Mouse (Mus musculus) hindbrain, embryonic 15.5 days (tissue): ENCODE results near the gene Lysmd4. TPM values are rescaled to one million over a fixed set of nuclear protein-coding genes. Genes with fewer than 3 reads are reported as not detected.
A peak's percentile ranks its signal among the peaks of the same experiment; 100 is the strongest.

ENCODE experiments used
- ATAC-seq: fragments of 200-750 bp; cut with Nextera tagmentation; 2 replicates; pipeline ENCODE4 v1.8.0; 2017; ENCODE audit warnings: low read depth, moderate number of reproducible peaks, moderate TSS enrichment; ENCODE audit not compliant: low FRiP score
- H3K27ac ChIP-seq: fragments of 300-500 bp; sonication (generic); replicated peaks from 2 replicates; pipeline ENCODE4 v1.5.1; 2015; ENCODE audit warnings: mild to moderate bottlenecking, inconsistent platforms
- H3K27me3 ChIP-seq: fragments of 300-500 bp; sonication (generic); 2 replicates; pipeline ENCODE4 v1.6.1; 2015; ENCODE audit warnings: control low read depth, inconsistent platforms
- H3K36me3 ChIP-seq: fragments of 300-500 bp; sonication (generic); 2 replicates; pipeline ENCODE4 v1.6.1; 2015; ENCODE audit warnings: control low read depth, inconsistent platforms
- H3K4me1 ChIP-seq: fragments of 300-500 bp; sonication (generic); replicated peaks from 2 replicates; pipeline ENCODE4 v1.6.1; 2015; ENCODE audit warnings: control low read depth, inconsistent platforms
- H3K4me2 ChIP-seq: fragments of 300-500 bp; sonication (generic); 2 replicates; pipeline ENCODE4 v1.6.1; 2015; ENCODE audit warnings: moderate library complexity, mild to moderate bottlenecking, inconsistent platforms
- H3K4me3 ChIP-seq: fragments of 300-500 bp; sonication (generic); 2 replicates; pipeline ENCODE4 v1.5.1; 2015; ENCODE audit warnings: mild to moderate bottlenecking, inconsistent platforms
- H3K9ac ChIP-seq: fragments of 300-500 bp; sonication (generic); 2 replicates; pipeline ENCODE4 v1.6.1; 2015; ENCODE audit warnings: inconsistent platforms
- H3K9me3 ChIP-seq: fragments of 300-500 bp; sonication (generic); 2 replicates; pipeline ENCODE4 v1.6.1; 2016; ENCODE audit warnings: control low read depth, inconsistent platforms
- WGBS: fragments of 180-500 bp; shearing (Covaris S2); methylation state at CpG from one replicate; pipeline ENCODE4 v1.1.7; 2015; 5-methylcytosine and 5-hydroxymethylcytosine counted together
- polyA plus RNA-seq: library from polyadenylated mRNA; unstranded; fragments of >200 nt; fragmentation: Nextera tagmentation; extraction: Ambion mirVana; gene quantifications from 2 replicates; pipeline ENCODE4 v1.2.1, GENCODE M21; 2015

Gene Lysmd4
- polyA plus RNA-seq: 33.4 and 42.1 TPM in 2 replicates

GRCm38 (mm10) chr7:67222220-67222862, at the start of gene Lysmd4:
TSS of gene Lysmd4 (plus strand) at chr7:67222544.
- Histone ChIP-seq H3K36me3 (peaks cover 17% of the 10 kb centered on the region), H3K4me1 (peaks cover 25% of the 10 kb centered on the region), H3K9me3 (no peaks in the 10 kb centered on the region), H3K27me3 (no peaks in the 10 kb centered on the region), H3K27ac (peak within 1 kb of the TSS; percentile 69), H3K4me3 (peak within 1 kb of the TSS; percentile 75), H3K9ac (peak within 1 kb of the TSS; percentile 80), H3K4me2 (peak within 1 kb of the TSS; percentile 91)
- ATAC-seq: peak; percentile 98
- 2% methylated on average over 30 of the region's 31 CpGs for WGBS

DNA sequence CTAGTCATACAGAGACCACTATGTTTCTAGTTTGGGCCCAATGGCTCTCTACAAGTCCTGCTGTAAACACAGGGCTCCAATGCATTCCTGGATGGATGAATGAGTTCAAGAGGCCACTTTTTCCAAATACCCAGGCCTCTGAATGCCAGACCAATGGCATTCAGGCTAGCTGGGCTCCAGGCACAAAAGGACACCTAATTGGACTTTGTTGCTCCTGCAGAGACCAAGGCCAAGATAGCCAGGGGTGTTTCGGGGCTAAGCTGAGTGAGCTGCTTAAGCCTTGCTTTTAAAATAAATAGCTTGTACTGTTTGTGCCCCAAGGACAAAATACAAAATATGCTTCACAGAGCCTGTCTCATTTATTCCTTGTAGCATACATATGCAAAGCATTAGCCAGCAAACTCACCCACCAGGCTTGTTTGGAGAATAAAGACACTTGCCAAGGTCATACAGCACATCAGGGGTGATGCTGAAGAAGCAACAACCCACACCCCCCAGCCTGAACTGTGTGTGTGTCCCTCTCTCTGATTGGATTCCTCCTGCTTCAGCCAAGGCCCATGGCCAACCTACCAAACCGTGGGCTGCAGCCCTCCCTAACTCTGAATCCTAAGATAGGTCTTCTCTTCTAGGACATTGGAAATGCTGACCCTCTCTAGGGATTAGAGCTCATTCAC, 48.7 kb upstream of the Lysmd4 start:
- no peak for ATAC-seq
- no peaks in the 10 kb centered on the region for H3K27me3 ChIP-seq

DNA sequence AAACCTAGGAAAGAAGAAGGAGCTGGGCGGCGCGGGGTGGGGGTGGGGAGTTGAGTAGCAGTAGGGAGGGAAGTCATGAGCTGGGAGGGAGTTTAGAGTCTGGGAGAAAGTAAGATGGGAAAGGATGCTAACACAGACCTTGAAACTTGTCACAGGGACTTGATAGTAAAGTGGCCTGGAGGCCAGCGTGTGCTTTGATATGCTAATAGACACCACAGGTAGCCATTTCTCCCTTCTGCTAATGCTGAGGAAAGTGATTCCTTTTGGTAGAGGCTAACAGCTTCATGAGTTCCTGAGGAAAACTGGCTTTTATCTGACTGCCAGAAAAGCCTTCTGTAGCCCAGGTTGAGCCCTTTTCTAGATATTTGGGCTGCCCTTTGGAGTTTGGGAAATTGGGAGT, 38.6 kb upstream of the Lysmd4 start:
- H3K4me1 ChIP-seq: no peaks in the 10 kb centered on the region
- H3K9me3 ChIP-seq: no peaks in the 10 kb centered on the region
- H3K9ac ChIP-seq: no peak overlapping the region
- no peaks in the 10 kb centered on the region for H3K27me3 ChIP-seq
- H3K27ac ChIP-seq: no peak overlapping the region
- no peaks in the 10 kb centered on the region for H3K36me3 ChIP-seq
- ATAC-seq: no peak
- H3K4me2 ChIP-seq: no peak overlapping the region
- WGBS: 11% methylated on average over 4 of the region's 4 CpGs
- H3K4me3 ChIP-seq: no peak overlapping the region

More for the DNA sequence above, 48.7 kb upstream of the Lysmd4 start:
- Histone ChIP-seq H3K4me2 (no peak overlapping the region), H3K4me1 (no peaks in the 10 kb centered on the region), H3K4me3 (no peak overlapping the region), H3K9me3 (no peaks in the 10 kb centered on the region), H3K27ac (no peak overlapping the region), H3K9ac (no peak overlapping the region), H3K36me3 (no peaks in the 10 kb centered on the region)
- 72% methylated on average over 2 of the region's 2 CpGs for WGBS

DNA sequence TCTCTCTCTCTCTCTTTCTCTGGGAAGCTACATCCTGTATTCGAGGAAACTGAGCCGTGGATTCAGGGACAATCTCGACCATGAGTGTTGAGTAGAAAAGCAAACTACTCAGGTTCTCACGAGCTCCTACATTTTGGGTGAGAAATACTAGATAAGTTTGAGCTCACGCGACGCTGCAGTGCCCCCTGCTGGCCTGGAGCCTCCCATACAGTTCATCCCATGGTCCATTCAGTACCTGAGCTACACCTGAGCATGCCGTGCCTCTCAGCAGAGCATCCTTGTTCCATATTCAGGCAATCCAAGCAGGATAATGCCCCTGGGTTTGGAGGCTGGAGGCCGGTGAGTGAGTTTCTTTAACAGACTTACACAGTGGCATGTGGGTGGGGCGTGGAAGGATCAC, 22.9 kb upstream of the Lysmd4 start:
- 24% methylated on average over 10 of the region's 10 CpGs for WGBS
- no peaks in the 10 kb centered on the region for H3K27me3 ChIP-seq
- H3K36me3 ChIP-seq: no peaks in the 10 kb centered on the region
- no peaks in the 10 kb centered on the region for H3K9me3 ChIP-seq
- no peak overlapping the region for H3K9ac ChIP-seq
- no peak overlapping the region for H3K27ac ChIP-seq
- no peaks in the 10 kb centered on the region for H3K4me1 ChIP-seq
- no peak for ATAC-seq
- H3K4me3 ChIP-seq: no peak overlapping the region
- H3K4me2 ChIP-seq: no peak overlapping the region

DNA sequence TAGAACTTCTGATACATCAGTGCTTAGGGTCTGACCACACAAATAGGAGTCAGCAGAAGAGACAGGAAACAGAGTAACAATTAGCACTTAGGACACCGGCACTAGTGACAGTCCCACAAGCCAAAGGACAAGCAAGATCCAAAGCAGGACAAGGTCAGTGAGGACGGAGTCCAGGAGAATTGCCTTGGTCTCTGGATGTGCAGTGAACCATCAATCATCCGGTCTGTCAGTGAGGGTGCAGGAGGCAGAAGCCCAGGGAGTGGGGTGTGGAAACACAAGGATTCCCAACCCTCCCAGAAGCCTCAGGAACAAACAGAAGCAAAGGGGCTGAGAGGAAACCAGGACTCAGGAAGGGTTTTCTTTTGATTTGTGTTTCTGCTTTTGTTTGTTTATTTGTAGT, 18.7 kb upstream of the Lysmd4 start:
- no peaks in the 10 kb centered on the region for H3K27me3 ChIP-seq
- H3K4me1 ChIP-seq: no peaks in the 10 kb centered on the region
- no peaks in the 10 kb centered on the region for H3K36me3 ChIP-seq
- no peak overlapping the region for H3K27ac ChIP-seq
- no peak overlapping the region for H3K4me3 ChIP-seq
- no peak for ATAC-seq
- H3K4me2 ChIP-seq: no peak overlapping the region
- H3K9ac ChIP-seq: no peak overlapping the region
- H3K9me3 ChIP-seq: no peaks in the 10 kb centered on the region
- WGBS: 72% methylated on average over 3 of the region's 3 CpGs

- ATAC-seq: no peak
- Histone ChIP-seq H3K4me3 (no peak overlapping the region), H3K36me3 (no peaks in the 10 kb centered on the region), H3K9me3 (no peaks in the 10 kb centered on the region), H3K27me3 (no peaks in the 10 kb centered on the region), H3K27ac (no peak overlapping the region), H3K4me2 (no peak overlapping the region), H3K4me1 (no peaks in the 10 kb centered on the region), H3K9ac (no peak overlapping the region)
- WGBS: 86% methylated on average over 9 of the region's 9 CpGs
These were observed 16.5 kb upstream of the Lysmd4 start for GRCm38 (mm10) chr7:67205734-67206425.

GRCm38 (mm10) chr7:67206496-67206895, 15.8 kb upstream of the Lysmd4 start:
- Histone ChIP-seq H3K4me3 (no peak overlapping the region), H3K27ac (no peak overlapping the region), H3K4me1 (no peaks in the 10 kb centered on the region), H3K27me3 (no peaks in the 10 kb centered on the region), H3K36me3 (no peaks in the 10 kb centered on the region), H3K9ac (no peak overlapping the region), H3K9me3 (no peaks in the 10 kb centered on the region), H3K4me2 (no peak overlapping the region)
- 78% methylated on average over 10 of the region's 10 CpGs for WGBS
- ATAC-seq: no peak

DNA sequence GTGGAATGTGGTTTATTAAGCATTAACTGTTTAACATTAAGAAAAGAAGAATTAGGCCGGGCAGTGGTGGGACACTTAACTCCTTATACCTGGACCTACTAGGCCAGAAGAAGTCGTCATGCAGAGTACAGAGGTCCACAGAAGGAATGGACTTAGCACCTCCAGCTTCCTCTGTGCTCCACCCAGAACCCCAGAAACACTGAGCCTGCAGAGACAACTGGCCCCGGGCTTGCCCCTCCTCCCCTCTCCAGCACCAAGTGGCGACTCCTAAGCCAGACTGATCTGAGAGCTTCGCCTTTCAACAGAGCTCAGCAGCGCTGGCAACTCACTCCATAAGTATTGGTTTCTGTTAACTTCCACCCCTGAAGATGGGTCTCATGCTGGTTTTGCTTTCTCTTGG, 14.6 kb upstream of the Lysmd4 start:
- H3K36me3 ChIP-seq: no peaks in the 10 kb centered on the region
- 57% methylated on average over 6 of the region's 6 CpGs for WGBS
- H3K27ac ChIP-seq: no peak overlapping the region
- no peaks in the 10 kb centered on the region for H3K4me1 ChIP-seq
- H3K27me3 ChIP-seq: no peaks in the 10 kb centered on the region
- ATAC-seq: no peak
- H3K4me2 ChIP-seq: no peak overlapping the region
- H3K9me3 ChIP-seq: no peaks in the 10 kb centered on the region
- no peak overlapping the region for H3K4me3 ChIP-seq
- no peak overlapping the region for H3K9ac ChIP-seq

- no peak overlapping the region for H3K27ac ChIP-seq
- 97% methylated on average over 1 of the region's 1 CpGs for WGBS
- ATAC-seq: no peak
These were observed 14.0 kb upstream of the Lysmd4 start for GRCm38 (mm10) chr7:67208317-67208716.

DNA sequence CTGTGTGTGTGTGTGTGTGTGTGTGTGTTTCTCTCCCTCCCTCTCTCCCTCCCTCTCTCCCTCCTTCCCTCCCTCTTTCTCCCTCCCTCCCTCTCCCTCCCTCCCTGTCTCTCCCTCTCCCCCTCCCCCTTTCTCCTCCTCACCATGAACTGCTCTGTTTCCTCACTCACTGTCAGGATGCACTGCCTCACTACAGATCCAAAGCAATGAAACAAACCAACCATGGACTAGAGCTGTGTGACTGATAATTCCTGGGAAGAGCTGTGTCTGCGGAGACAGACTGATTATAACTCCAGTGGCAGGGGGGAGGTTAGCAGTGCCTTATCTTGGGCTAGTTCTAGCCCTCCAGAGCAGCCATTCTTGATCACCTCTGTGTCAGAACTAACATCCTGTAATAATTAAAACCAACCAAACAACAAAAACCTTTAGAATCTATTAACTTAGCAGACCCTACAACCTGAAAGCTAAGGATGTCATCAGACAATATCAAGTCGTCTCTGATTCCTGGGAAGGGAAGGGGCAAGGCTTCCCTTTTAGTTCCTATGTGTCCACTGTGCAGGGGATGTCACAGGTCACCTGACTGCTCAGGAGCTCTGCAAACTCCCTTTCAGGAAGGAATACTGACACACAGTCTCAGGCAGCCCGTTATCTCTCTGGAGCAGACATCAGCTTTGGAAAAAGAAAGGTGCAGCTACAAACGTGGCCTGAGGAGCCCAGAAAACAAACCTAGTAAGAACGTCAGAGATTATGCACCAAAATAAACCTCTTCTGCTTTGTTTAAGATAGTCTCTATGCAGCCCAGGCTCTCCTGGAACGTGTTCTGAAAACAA, 12.1 kb upstream of the Lysmd4 start:
- Histone ChIP-seq H3K27ac (no peak overlapping the region), H3K36me3 (no peaks in the 10 kb centered on the region), H3K4me3 (no peak overlapping the region), H3K4me2 (no peak overlapping the region), H3K4me1 (no peaks in the 10 kb centered on the region), H3K9me3 (no peaks in the 10 kb centered on the region), H3K9ac (no peak overlapping the region), H3K27me3 (no peaks in the 10 kb centered on the region)
- ATAC-seq: no peak
- WGBS: 71% methylated on average over 6 of the region's 6 CpGs

More at GRCm38 (mm10) chr7:67208317-67208716, 14.0 kb upstream of the Lysmd4 start:
- no peaks in the 10 kb centered on the region for H3K36me3 ChIP-seq
- H3K4me1 ChIP-seq: no peaks in the 10 kb centered on the region
- no peak overlapping the region for H3K4me3 ChIP-seq
- no peak overlapping the region for H3K4me2 ChIP-seq
- no peak overlapping the region for H3K9ac ChIP-seq
- no peaks in the 10 kb centered on the region for H3K27me3 ChIP-seq
- no peaks in the 10 kb centered on the region for H3K9me3 ChIP-seq

GRCm38 (mm10) chr7:67211341-67211740, 11.0 kb upstream of the Lysmd4 start:
- Histone ChIP-seq H3K4me2 (no peak overlapping the region), H3K9ac (no peak overlapping the region), H3K4me3 (no peak overlapping the region), H3K27ac (no peak overlapping the region), H3K27me3 (no peaks in the 10 kb centered on the region), H3K4me1 (no peaks in the 10 kb centered on the region), H3K9me3 (no peaks in the 10 kb centered on the region), H3K36me3 (no peaks in the 10 kb centered on the region)
- WGBS: 19% methylated on average over 6 of the region's 6 CpGs
- no peak for ATAC-seq

DNA sequence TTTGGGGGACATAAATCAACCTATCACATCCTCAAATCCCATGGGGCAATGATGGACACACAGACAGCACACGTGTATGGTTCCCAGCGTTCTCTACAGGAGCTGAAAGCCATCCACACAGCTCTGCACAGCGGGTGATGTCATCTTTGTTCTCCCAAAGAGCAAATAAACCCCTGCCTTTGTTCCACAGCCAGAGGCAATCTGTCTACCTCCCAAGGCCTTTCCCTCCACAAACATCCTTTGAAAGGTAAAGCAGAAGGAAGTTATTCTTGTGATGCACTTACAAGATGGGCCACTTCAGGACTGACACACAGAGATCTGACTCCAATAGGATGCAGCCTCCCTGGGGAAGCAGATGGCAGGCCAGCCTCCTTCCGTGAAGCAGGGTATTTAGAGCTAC, 10.4 kb upstream of the Lysmd4 start:
- 25% methylated on average over 4 of the region's 4 CpGs for WGBS
- no peak overlapping the region for H3K4me2 ChIP-seq
- no peaks in the 10 kb centered on the region for H3K36me3 ChIP-seq
- ATAC-seq: no peak
- no peaks in the 10 kb centered on the region for H3K9me3 ChIP-seq
- no peak overlapping the region for H3K9ac ChIP-seq
- no peaks in the 10 kb centered on the region for H3K4me1 ChIP-seq
- H3K4me3 ChIP-seq: no peak overlapping the region
- H3K27ac ChIP-seq: no peak overlapping the region
- H3K27me3 ChIP-seq: no peaks in the 10 kb centered on the region
